Mouse (Mus musculus) left cerebral cortex, adult 2 months (tissue): Measurements from ENCODE around the gene Zfyve28. TPM values are rescaled to one million over a fixed set of nuclear protein-coding genes. Genes with fewer than 3 reads are reported as not detected.

Source experiments
- DNase-seq, 2 experiments: peaks; one replicate each; pipeline ENCODE4 v3.0.0; 2021 to 2022; ENCODE audit warnings: low spot score in 2 of 2, mixed read lengths in 1 of 2; ENCODE audit errors: extremely low spot score in 1 of 2
- H3K27ac ChIP-seq: fragments of 200-600 bp; 2 replicates; pipeline ENCODE4 v1.8.1; 2022
- H3K4me3 ChIP-seq: fragments of 200-600 bp; 2 replicates; pipeline ENCODE4 v1.8.1; 2022
- CTCF ChIP-seq: fragments of 200-600 bp; IDR thresholded peaks from 2 replicates; pipeline ENCODE4 v1.8.1; 2022; ENCODE audit warnings: antibody characterized with exemption, mild to moderate bottlenecking, moderate library complexity
- intact Hi-C: fragments of 180-260 bp; cut with DNase I; formaldehyde crosslinking; loops from one replicate; pipeline ENCODE4 v1.15.1; 2025
- total RNA-seq, 2 experiments: library from RNA; stranded (reverse); gene quantifications; 2 replicates each; pipeline ENCODE4 v1.2.3; 2021

The Zfyve28 gene
- total RNA-seq, 2 experiments from 2014 or later, result 50.2 to 54.2 TPM

DNA sequence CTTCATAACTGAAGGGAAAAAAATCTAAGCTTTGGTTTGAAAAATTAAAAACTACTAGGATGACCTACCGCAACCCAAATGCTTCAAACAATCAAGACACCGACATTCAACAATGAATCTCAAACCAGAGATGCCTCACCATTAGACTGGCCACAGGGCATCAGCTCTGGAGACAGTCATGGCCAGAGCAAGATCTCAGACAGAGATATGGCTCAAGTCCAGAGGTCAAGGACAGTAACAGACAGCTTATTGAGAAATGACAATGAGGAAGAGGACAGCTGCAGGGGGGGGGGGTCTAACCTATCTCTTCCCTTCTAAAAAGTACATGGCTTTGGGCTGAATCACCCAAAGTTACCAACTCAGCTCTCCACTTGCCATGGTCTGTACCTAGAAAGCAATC is 3.0 kb downstream of the Zfyve28 start:
- no peak for TF ChIP-seq CTCF
- Histone ChIP-seq H3K4me3 (no peak overlapping the region), H3K27ac (no peak overlapping the region)
- no peak for DNase-seq
- intact Hi-C loops, result loop anchor here (5.0 kb wide), 1 partner anchor 288 kb away; the partner anchor contains the start of gene Nat8l

DNA sequence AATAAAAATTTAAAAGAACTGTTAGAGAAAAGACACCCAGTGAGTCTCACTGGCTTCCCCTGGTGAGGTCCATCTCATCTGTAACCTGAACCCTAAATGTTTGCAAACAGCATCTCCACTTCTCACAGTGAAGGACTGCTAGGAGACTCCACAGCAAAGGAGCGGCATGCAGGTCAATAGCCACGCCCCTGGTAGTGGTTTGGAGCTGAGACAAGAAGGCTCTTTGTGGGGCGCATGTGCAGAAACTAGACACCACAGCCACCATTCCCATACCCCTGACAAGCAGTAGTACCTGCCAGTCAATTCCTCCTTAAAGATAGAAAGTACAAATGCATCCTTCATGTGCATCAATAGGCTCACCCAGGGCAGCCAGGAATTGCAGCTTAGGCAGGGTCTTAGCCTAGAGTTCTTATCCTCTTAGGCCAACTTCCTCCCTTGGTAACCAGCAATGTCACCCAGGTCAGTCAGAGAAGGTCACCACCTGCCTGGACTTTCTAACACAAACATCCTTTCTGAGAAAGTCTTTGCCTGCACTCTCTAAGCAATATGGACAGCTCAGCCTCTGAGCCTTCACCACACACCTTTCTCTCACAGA is 4.0 kb downstream of the Zfyve28 start:
- H3K4me3 ChIP-seq, result no peak overlapping the region
- DNase-seq, result no peak
- TF ChIP-seq CTCF, result no peak
- H3K27ac ChIP-seq, result no peak overlapping the region
- intact Hi-C loops, result no loop called here

DNA sequence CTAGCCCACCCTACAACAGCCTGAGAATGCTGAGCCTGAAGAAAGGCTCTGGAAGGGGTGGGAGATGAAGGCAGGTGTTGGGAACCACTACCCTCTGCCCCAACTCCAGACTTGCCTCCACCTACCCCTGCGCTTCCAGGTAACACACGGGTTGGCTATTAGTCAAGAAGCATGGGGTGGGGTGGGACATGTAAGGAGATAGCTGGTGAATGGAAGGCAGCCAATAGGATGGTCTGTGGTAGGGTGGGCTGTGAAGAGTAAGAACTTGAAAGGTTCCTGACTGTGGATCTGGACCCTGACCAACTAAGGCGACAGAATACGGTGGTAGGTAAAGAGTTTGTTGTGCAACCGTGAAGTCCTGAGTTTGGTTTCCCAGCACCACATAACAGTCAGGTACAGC is 4.9 kb downstream of the Zfyve28 start:
- H3K4me3 ChIP-seq, result no peak overlapping the region
- DNase-seq, result no peak
- no peak for TF ChIP-seq CTCF
- H3K27ac ChIP-seq, result no peak overlapping the region
- intact Hi-C loops, result no loop called here

DNA sequence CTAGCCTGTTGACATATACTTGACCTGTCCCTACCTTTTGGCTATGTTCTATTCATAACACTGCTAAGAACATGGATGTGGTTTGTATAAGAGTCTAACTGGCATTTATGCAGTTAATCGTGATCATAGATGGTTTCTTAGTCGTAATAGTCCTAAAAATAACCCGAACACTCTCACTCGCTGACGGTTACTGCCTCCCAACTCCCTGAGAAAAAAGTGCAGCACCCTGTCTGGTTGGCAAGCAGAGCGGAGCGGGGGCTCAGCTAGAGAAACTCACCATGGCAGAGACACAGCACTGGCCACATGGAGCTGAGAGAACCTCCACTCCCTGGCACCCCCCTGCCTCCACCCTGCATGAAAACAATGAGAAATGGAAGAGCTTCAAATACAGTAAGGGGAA is 7.3 kb downstream of the Zfyve28 start:
- intact Hi-C loops, result no loop called here
- Histone ChIP-seq H3K27ac (no peak overlapping the region), H3K4me3 (no peak overlapping the region)
- TF ChIP-seq CTCF, result no peak
- no peak for DNase-seq

DNA sequence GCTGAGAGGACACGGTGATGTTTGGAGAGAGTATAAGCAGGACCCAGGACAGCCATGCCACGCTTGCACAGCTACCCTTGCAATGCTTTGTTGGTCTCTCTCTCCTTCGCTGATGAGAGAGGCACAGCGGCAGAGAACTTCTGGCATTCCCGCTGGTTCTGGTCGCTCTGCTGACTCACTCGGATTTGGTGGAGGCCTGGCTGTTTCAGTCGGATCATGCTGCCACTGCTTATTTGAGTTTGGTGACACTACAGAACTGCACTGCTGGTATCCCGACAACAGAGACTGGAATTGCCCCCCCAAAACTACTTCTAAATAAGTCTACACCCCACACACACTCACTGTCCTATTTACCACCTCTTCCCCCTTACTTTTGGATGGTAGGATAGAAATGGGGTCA is 9.0 kb downstream of the Zfyve28 start:
- no peak for TF ChIP-seq CTCF
- DNase-seq, result no peak
- no peak overlapping the region for H3K4me3 ChIP-seq
- no peak overlapping the region; the same call in 1 of the 2 replicates for H3K27ac ChIP-seq
- intact Hi-C loops, result no loop called here

DNA sequence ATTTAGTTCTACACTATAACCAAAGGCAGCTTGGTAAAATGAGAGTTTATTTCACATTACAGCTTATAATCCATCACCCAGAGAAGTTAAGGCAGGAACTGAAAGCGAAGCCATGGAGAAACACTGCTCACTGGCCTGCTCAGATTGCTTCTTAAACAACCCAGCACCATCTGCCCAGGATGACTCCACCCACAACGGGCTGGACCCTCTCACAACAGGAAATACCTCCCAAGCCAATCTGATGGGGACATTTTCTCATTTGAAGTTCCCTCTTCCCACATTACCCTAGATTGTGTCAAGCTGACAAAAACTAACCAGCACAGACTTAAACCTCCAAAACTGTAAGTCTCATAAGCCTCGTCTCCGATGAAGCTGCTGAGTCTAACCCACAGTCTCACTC is 10.2 kb downstream of the Zfyve28 start:
- intact Hi-C loops, result no loop called here
- no peak for TF ChIP-seq CTCF
- no peak overlapping the region for H3K4me3 ChIP-seq
- H3K27ac ChIP-seq, result no peak overlapping the region
- no peak for DNase-seq

DNA sequence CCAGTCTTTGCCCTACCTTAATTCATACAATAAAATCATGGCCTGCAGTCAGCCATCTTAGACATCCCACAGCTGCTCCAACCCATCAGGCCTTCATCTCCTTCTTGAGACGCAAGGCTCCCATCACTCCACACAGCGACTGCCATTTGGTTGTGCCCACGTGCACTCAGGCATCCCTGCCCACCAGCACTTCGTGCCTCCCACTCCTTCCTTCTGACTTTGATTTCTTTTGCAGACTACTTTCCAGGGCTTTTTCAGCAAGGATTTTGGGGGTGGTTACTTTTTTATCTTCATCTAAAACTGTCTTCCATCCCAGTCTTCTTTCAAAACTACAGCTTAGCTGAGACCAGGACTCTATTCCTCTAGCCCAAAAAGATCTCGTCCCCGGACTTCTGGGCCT is 11.5 kb downstream of the Zfyve28 start:
- H3K4me3 ChIP-seq, result no peak overlapping the region
- intact Hi-C loops, result loop anchor here (1.0 kb wide), 2 partner anchors 34 to 81 kb away; no protein-coding TSS in a partner anchor
- DNase-seq, result peak in 1 of 2 experiments; percentile 46
- peak overlapping the region; percentile 71 for H3K27ac ChIP-seq
- no peak for TF ChIP-seq CTCF

DNA sequence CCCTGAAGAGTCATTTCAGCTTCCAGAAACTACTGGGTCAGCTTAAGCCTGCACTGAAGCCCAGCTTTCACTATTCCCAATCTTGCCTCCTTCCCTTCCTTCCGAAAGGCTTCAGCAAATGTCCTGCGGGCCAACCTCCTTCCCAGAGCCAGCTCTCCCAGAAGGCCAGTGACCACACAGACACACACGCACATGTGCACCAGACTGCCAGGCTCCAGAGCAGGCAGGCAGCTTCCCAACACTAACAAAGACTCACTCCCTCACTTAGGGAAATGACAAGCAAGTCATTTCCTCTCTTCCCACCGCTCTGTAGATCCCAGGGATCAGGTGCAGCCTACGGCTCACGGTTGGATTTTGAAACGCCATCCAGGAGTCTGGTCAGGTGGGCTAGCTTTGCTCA is 12.1 kb downstream of the Zfyve28 start:
- Histone ChIP-seq H3K27ac (peak overlapping the region; percentile 71), H3K4me3 (no peak overlapping the region)
- no peak for TF ChIP-seq CTCF
- no peak for DNase-seq
- intact Hi-C loops, result loop anchor here (1.0 kb wide), 2 partner anchors 34 to 81 kb away; no protein-coding TSS in a partner anchor

DNA sequence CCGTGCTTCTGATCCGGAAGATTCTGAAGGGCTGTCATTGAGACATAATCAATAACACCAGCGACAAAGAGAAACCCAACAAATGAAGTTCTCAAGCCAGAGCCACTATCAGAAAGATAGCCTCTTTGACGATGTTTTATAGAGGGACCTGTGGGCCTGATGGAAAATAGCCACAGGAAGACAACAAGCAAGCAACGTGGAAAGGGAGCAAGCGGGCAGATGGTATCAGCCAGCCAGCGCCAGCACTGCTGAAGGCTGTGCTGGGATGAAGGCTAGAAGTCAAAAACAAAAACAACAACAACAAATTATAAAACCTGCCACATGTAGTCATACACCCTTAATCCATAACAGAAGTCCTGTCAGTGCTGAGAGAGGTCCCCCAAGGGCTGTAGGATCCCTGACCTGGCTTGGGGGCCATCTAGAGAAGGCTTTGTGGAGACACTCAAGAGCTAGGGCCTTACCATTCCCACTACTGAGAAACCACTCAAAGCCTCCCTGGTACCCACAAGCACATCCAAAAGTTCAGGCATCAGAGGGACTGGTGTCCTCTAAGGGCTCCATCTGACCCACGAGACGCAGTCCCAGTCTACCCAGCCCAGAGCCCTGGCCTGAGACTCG is 13.5 kb downstream of the Zfyve28 start:
- intact Hi-C loops, result no loop called here
- no peak for TF ChIP-seq CTCF
- no peak overlapping the region for H3K4me3 ChIP-seq
- H3K27ac ChIP-seq, result peak overlapping the region; percentile 41
- DNase-seq, result no peak

DNA sequence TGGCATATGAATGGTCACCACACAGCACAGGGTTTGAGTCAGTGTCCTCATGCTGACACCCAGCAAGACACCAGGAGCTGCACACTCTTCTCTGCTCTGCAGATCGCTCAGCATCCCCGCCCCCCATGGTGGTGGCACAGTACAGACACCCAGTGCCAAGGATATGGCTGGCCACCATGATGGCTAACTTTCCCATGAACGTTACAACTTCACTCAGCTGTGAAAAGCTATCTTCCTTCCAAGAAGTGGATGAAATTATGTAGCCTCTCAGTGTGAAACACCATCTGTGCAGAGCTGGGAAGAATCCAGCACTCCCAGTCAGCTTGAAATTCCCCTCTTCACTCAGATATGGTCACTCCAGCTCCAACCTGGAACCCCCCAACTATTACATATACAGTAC is 14.0 kb downstream of the Zfyve28 start:
- DNase-seq, result no peak
- H3K4me3 ChIP-seq, result no peak overlapping the region
- TF ChIP-seq CTCF, result no peak
- H3K27ac ChIP-seq, result peak overlapping the region; percentile 78
- intact Hi-C loops, result no loop called here

DNA sequence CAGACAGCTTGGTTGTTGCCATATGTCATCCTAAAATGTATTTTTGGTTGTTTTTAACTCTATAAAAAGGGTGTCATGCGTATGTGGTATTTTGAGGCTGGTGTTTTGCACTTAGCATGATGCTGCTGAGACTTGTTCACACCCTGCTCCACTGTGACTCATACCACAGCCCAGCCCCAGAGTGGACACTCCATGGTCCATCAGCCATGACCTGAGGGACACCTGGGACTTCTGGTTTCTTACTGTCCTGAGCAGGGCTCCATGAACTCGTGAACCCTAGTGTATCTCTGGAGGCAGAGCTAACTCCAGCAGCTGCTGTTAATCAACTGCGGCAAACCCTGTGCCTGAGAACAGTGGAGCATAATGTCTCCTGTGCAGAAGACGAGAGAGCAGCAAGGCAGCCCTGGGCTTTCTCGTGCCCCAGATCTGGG is 15.0 kb downstream of the Zfyve28 start:
- no peak for TF ChIP-seq CTCF
- intact Hi-C loops, result no loop called here
- H3K27ac ChIP-seq, result peak overlapping the region; percentile 78
- DNase-seq, result no peak
- no peak overlapping the region for H3K4me3 ChIP-seq

DNA sequence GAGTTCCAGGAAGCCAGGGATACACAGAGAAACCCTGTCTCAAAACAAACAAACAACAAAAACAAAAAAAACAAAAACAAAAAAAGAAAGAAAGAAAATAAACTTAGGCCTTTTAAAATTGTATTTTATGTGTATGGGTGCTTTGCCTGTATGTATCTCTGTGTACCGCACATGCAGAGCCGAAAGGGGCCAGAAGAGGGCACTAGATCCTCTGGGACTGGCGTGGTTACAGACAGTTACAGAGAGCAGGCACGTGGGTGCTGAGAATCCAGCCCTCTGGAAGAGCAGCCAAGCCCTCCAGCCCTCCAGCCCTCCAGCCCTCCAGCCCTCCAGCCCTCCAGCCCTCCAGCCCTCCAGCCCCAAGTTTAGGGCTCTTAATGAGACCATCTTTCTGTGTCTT is 16.5 kb downstream of the Zfyve28 start:
- peak; percentile 55 for TF ChIP-seq CTCF
- DNase-seq, result no peak
- Histone ChIP-seq H3K4me3 (no peak overlapping the region), H3K27ac (no peak overlapping the region; the same call in 1 of the 2 replicates)
- intact Hi-C loops, result no loop called here
